Mouse (Mus musculus): Measurements from ENCODE around the gene Fam110a. TPM values are rescaled to one million over a fixed set of nuclear protein-coding genes. Genes with fewer than 3 reads are reported as not detected.
A peak's percentile ranks its signal among the peaks of the same experiment; 100 is the strongest.

Fam110a gene
- polyA plus RNA-seq, 1 experiment from 2014 or later, result 43.4 TPM

DNA sequence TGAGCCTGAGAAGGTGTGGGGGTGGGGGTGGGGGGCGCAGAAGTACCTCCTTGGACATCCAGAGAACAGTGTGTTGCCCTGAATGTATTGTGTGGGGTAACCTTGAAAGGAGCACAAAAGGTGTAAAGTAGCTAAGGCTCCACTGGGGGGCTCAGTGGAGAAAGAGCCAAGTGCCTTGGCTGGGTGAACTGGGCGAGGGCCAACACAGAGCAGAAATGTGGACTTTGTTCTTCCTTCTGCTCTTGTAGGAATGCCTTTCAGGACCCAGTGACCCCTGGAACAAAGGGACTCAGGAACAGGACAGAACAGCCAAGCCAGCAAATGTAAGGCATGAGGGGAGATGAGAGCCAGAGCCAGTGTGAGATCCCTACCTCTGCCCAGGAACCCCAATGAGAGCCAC, 31.7 kb upstream of the Fam110a start:
- no peak overlapping the region for H3K4me2 ChIP-seq (ENCODE audit: low read length)
- no peak overlapping the region for H3K4me3 ChIP-seq (ENCODE audit: low read length)
- ATAC-seq, result peak; percentile 55
- 0 out of 2 replicates have a peak overlapping the region, but pooled peaks have one; percentile 48 for H3K27ac ChIP-seq (ENCODE audit: low read depth, low read length)
- H3K36me3 ChIP-seq (ENCODE audit: control insufficient read depth, insufficient read depth, low read length), result no peaks in the 10 kb centered on the region
- 52% methylated on average over 2 of the region's 2 CpGs for WGBS
- H3K27me3 ChIP-seq (replicated peaks; ENCODE audit: control insufficient read depth, insufficient read depth, low read length), result no peaks in the 10 kb centered on the region
- no peaks in the 10 kb centered on the region for H3K4me1 ChIP-seq (ENCODE audit: control insufficient read depth, insufficient read depth, low read depth, low read length)
- H3K9me3 ChIP-seq (ENCODE audit: control insufficient read depth, low read length), result no peaks in the 10 kb centered on the region
- no peak overlapping the region for H3K9ac ChIP-seq (ENCODE audit: low read depth, low read length)

- Histone ChIP-seq H3K4me3 (ENCODE audit: low read length) (no peak overlapping the region), H3K4me1 (ENCODE audit: control insufficient read depth, insufficient read depth, low read depth, low read length) (no peaks in the 10 kb centered on the region), H3K4me2 (ENCODE audit: low read length) (no peak overlapping the region), H3K27ac (ENCODE audit: low read depth, low read length) (no peak overlapping the region), H3K9me3 (ENCODE audit: control insufficient read depth, low read length) (no peaks in the 10 kb centered on the region), H3K36me3 (ENCODE audit: control insufficient read depth, insufficient read depth, low read length) (no peaks in the 10 kb centered on the region), H3K9ac (ENCODE audit: low read depth, low read length) (no peak overlapping the region), H3K27me3 (replicated peaks; ENCODE audit: control insufficient read depth, insufficient read depth, low read length) (no peaks in the 10 kb centered on the region)
- 95% methylated on average over 7 of the region's 7 CpGs for WGBS
- ATAC-seq, result no peak
These were observed 30.6 kb upstream of the Fam110a start for GRCm38 (mm10) chr2:152010661-152011060.

- 81% methylated on average over 9 of the region's 9 CpGs for WGBS
- Histone ChIP-seq H3K4me3 (ENCODE audit: low read length) (no peak overlapping the region), H3K27me3 (replicated peaks; ENCODE audit: control insufficient read depth, insufficient read depth, low read length) (no peaks in the 10 kb centered on the region), H3K4me2 (ENCODE audit: low read length) (no peak overlapping the region), H3K9me3 (ENCODE audit: control insufficient read depth, low read length) (no peaks in the 10 kb centered on the region), H3K4me1 (ENCODE audit: control insufficient read depth, insufficient read depth, low read depth, low read length) (no peaks in the 10 kb centered on the region), H3K36me3 (ENCODE audit: control insufficient read depth, insufficient read depth, low read length) (no peaks in the 10 kb centered on the region), H3K9ac (ENCODE audit: low read depth, low read length) (no peak overlapping the region), H3K27ac (ENCODE audit: low read depth, low read length) (no peak overlapping the region)
- ATAC-seq, result no peak
These were observed 30.2 kb upstream of the Fam110a start for GRCm38 (mm10) chr2:152010251-152010650.

- ATAC-seq, result no peak
- H3K9me3 ChIP-seq (ENCODE audit: control insufficient read depth, low read length), result no peaks in the 10 kb centered on the region
- 91% methylated on average over 15 of the region's 15 CpGs for WGBS
These were observed 29.2 kb upstream of the Fam110a start for GRCm38 (mm10) chr2:152009061-152009779.

DNA sequence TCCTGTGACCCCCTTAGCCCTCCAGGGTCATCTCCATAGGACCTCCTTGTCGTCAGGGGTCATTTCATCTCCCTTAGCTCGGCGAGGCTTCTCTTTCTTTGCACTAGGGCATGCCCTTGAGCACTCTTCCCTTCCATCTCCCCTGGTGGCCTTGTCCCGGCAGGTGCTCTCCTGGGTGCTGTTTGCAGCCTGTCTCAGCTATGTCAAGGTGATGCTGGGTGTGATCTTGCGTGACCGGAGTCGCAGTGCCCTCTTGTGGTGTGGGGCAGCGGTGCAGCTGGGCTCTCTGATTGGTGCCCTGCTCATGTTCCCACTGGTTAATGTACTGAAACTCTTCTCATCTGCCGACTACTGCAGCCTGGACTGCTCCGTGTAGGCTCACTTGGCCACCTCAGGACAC, 27.8 kb upstream of the Fam110a start:
- H3K9ac ChIP-seq (ENCODE audit: low read depth, low read length), result no peak overlapping the region
- H3K27me3 ChIP-seq (replicated peaks; ENCODE audit: control insufficient read depth, insufficient read depth, low read length), result no peaks in the 10 kb centered on the region
- H3K4me1 ChIP-seq (ENCODE audit: control insufficient read depth, insufficient read depth, low read depth, low read length), result no peaks in the 10 kb centered on the region
- H3K36me3 ChIP-seq (ENCODE audit: control insufficient read depth, insufficient read depth, low read length), result no peaks in the 10 kb centered on the region
- WGBS, result 60% methylated on average over 10 of the region's 10 CpGs
- H3K9me3 ChIP-seq (ENCODE audit: control insufficient read depth, low read length), result no peaks in the 10 kb centered on the region
- H3K4me3 ChIP-seq (ENCODE audit: low read length), result no peak overlapping the region
- no peak overlapping the region for H3K27ac ChIP-seq (ENCODE audit: low read depth, low read length)
- peak; percentile 34; the same call in 1 of the 2 replicates for ATAC-seq
- no peak overlapping the region for H3K4me2 ChIP-seq (ENCODE audit: low read length)

More at GRCm38 (mm10) chr2:152009061-152009779, 29.2 kb upstream of the Fam110a start:
- Histone ChIP-seq H3K9ac (ENCODE audit: low read depth, low read length) (no peak overlapping the region), H3K4me2 (ENCODE audit: low read length) (no peak overlapping the region), H3K27ac (ENCODE audit: low read depth, low read length) (no peak overlapping the region), H3K4me3 (ENCODE audit: low read length) (no peak overlapping the region), H3K36me3 (ENCODE audit: control insufficient read depth, insufficient read depth, low read length) (no peaks in the 10 kb centered on the region), H3K4me1 (ENCODE audit: control insufficient read depth, insufficient read depth, low read depth, low read length) (no peaks in the 10 kb centered on the region), H3K27me3 (replicated peaks; ENCODE audit: control insufficient read depth, insufficient read depth, low read length) (no peaks in the 10 kb centered on the region)

DNA sequence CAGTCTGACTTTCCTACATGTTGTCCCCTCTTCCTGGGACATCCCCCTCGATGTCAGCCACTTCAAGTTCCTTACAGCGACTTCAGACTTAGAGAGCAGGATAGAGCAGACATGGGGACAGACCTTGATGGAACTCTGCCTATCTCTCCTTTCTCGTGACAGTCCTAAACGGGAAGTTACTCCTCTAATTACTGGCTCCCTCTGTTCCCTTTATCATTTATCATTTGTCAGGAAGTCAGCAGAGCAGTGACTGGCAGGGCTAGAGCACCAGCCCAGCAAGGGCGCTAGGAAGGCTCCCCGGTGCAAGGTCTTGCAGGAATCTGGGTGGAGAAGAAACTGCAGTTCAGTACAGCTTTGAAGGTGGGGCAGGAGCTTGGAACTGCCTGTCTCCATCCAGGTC, 22.5 kb upstream of the Fam110a start:
- ATAC-seq, result no peak
- Histone ChIP-seq H3K27ac (ENCODE audit: low read depth, low read length) (no peak overlapping the region), H3K4me3 (ENCODE audit: low read length) (no peak overlapping the region), H3K4me2 (ENCODE audit: low read length) (no peak overlapping the region), H3K9ac (ENCODE audit: low read depth, low read length) (no peak overlapping the region), H3K36me3 (ENCODE audit: control insufficient read depth, insufficient read depth, low read length) (no peaks in the 10 kb centered on the region), H3K27me3 (replicated peaks; ENCODE audit: control insufficient read depth, insufficient read depth, low read length) (peaks cover 8% of the 10 kb centered on the region; the same call in 1 of the 2 replicates), H3K9me3 (ENCODE audit: control insufficient read depth, low read length) (no peaks in the 10 kb centered on the region), H3K4me1 (ENCODE audit: control insufficient read depth, insufficient read depth, low read depth, low read length) (no peaks in the 10 kb centered on the region)
- WGBS, result 71% methylated on average over 6 of the region's 6 CpGs

DNA sequence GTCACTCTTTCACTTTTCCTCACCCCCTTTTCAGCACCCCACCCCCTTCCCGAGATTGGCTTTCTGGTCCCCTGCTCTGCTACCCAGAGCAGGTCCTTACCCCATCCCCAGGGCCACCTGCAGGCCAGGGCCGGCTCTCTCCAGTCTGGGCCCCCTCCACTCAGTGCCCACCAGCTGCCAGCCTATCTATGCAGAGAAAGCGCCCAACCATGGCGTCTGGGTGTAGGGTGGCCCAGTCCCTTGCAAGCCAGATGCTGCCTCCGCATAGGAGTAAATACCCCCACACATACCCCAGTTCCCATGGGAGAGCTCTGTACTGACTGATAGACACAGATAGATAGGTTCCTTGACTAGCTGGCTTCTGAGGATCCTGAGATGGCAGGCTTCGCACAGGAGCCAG, 20.7 kb upstream of the Fam110a start:
- no peak overlapping the region for H3K4me2 ChIP-seq (ENCODE audit: low read length)
- no peaks in the 10 kb centered on the region for H3K9me3 ChIP-seq (ENCODE audit: control insufficient read depth, low read length)
- no peak overlapping the region for H3K27ac ChIP-seq (ENCODE audit: low read depth, low read length)
- 49% methylated on average over 6 of the region's 6 CpGs for WGBS
- H3K4me1 ChIP-seq (ENCODE audit: control insufficient read depth, insufficient read depth, low read depth, low read length), result no peaks in the 10 kb centered on the region
- H3K27me3 ChIP-seq (replicated peaks; ENCODE audit: control insufficient read depth, insufficient read depth, low read length), result peaks cover 18% of the 10 kb centered on the region
- no peak overlapping the region for H3K9ac ChIP-seq (ENCODE audit: low read depth, low read length)
- H3K36me3 ChIP-seq (ENCODE audit: control insufficient read depth, insufficient read depth, low read length), result no peaks in the 10 kb centered on the region
- no peak overlapping the region for H3K4me3 ChIP-seq (ENCODE audit: low read length)
- ATAC-seq, result 0 out of 2 replicates have a peak, but pooled peaks have one; percentile 18

DNA sequence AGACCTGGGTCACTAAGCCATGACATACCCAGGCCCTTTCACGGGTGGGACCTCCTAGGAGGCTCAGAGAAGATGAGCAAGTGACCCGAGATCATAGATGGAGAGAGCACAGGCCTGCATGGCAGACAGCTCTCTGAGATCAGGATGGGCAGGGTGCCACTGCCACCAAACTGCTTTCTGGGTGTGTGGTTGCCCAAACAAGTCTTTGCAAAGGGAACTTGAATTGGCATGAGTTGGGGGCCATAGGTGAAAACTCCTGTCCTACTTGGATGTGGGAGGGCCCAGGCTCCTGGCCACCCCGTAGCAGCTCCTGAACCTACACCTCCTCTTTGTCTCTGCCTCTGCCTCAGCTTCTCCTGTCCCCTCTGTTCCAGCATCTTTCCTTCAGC, 20.3 kb upstream of the Fam110a start:
- no peak overlapping the region for H3K4me3 ChIP-seq (ENCODE audit: low read length)
- H3K9ac ChIP-seq (ENCODE audit: low read depth, low read length), result no peak overlapping the region
- ATAC-seq, result no peak
- no peak overlapping the region for H3K4me2 ChIP-seq (ENCODE audit: low read length)
- H3K4me1 ChIP-seq (ENCODE audit: control insufficient read depth, insufficient read depth, low read depth, low read length), result no peaks in the 10 kb centered on the region
- no peak overlapping the region for H3K27ac ChIP-seq (ENCODE audit: low read depth, low read length)
- H3K36me3 ChIP-seq (ENCODE audit: control insufficient read depth, insufficient read depth, low read length), result no peaks in the 10 kb centered on the region
- WGBS, result 44% methylated on average over 3 of the region's 3 CpGs
- H3K27me3 ChIP-seq (replicated peaks; ENCODE audit: control insufficient read depth, insufficient read depth, low read length), result peaks cover 20% of the 10 kb centered on the region
- no peaks in the 10 kb centered on the region for H3K9me3 ChIP-seq (ENCODE audit: control insufficient read depth, low read length)

DNA sequence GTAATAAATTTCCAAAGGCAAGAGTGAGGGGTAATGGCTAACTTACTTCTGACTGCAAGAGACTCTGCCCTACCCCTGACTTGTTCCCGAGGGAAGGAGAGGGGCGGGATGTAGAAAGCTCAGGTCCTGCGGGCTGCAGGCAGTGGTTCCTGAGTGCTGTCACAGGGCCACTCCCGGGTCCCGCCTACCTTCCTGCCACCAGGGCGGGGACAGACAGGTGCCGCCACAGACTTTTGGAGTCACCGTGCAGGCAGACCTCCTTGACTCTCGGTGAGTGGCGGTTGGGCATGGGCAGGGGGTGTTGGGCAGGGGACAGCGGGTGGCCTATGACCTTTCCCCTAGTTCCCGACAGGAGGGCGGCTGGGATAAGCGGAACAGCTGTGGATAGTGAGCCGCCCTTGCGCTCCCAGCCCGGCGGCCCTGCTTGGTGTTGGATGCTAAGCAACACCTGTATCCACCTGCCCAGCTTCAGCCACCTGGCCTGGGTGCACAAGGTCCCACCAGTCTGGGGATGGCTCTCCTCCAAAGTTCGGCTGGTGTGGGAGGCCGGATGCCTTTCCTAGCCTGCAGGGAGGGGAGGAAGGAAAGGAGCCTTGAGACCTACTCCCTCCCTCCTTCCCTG, 19.8 kb upstream of the Fam110a start:
- WGBS, result 13% methylated on average over 20 of the region's 20 CpGs
- Histone ChIP-seq H3K27me3 (replicated peaks; ENCODE audit: control insufficient read depth, insufficient read depth, low read length) (peaks cover 20% of the 10 kb centered on the region), H3K4me3 (ENCODE audit: low read length) (no peak overlapping the region), H3K9ac (ENCODE audit: low read depth, low read length) (no peak overlapping the region), H3K9me3 (ENCODE audit: control insufficient read depth, low read length) (no peaks in the 10 kb centered on the region), H3K4me2 (ENCODE audit: low read length) (no peak overlapping the region), H3K4me1 (ENCODE audit: control insufficient read depth, insufficient read depth, low read depth, low read length) (no peaks in the 10 kb centered on the region), H3K36me3 (ENCODE audit: control insufficient read depth, insufficient read depth, low read length) (no peaks in the 10 kb centered on the region), H3K27ac (ENCODE audit: low read depth, low read length) (no peak overlapping the region)
- no peak for ATAC-seq

Measured in hindbrain, embryonic 16.5 days (tissue).